Mouse (Mus musculus): ENCODE measurements around the gene Hmgb2.

Gene Hmgb2

GRCm38 (mm10) chr8:57552102-57553032 lies 40.7 kb downstream of the Hmgb2 start:
- DNase-seq (ENCODE audit: extremely low spot score, low spot score): no peak

DNA sequence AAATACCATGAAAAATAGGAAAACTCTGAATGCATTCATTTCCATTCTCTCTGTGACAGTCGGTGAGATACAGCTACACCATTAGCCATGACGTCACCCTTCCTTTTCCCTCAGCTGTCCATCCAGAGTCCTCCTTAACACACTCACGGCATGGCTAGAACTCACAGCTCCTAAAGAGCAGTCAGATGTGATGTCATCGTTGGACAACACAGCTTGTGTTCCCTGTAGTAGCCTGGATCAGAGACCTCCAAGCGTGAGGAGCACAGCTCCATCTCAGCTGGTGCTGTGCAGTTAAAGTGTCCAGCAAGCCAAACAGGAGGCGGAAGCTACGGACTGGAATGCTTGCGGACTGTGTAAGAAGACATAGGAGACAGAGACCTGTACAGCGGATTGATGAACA lies 49.2 kb downstream of the Hmgb2 start:
- no peak for DNase-seq (ENCODE audit: extremely low spot score, low spot score)

- no peak for DNase-seq (ENCODE audit: extremely low spot score, low spot score)
Observed at GRCm38 (mm10) chr8:57562741-57563140, 51.0 kb downstream of the Hmgb2 start.

GRCm38 (mm10) chr8:57563726-57564125 lies 52.0 kb downstream of the Hmgb2 start:
- no peak for DNase-seq (ENCODE audit: extremely low spot score, low spot score)

DNA sequence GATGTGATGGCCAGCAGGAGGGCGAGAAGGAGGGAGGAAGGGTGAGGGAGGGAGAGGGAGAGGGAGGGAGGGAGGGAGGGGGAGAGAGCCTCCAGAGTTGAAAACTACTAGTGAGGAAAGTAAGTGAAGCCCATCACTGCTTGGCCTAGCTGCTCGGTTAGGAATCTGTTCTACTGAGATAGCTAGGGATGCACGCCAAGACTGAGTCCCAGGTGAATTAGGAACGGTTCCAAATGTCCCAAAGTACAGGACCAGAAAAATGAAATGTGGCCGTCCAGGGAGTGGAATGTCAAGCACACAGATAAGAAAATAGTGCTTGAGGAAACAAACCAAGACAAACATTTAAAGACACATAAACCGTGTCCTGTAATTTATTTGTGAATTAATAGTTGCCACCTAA lies 53.3 kb downstream of the Hmgb2 start:
- no peak for DNase-seq (ENCODE audit: extremely low spot score, low spot score)
